Mouse (Mus musculus) kidney, adult 2 months (tissue): Measurements from ENCODE around the gene Gm17660.

Experiments
- CTCF ChIP-seq: fragments of 200-500 bp; conservative IDR thresholded peaks from 2 replicates; pipeline ENCODE4 v1.5.1; 2011; ENCODE audit warnings: low read depth, mild to moderate bottlenecking, control low read depth, low read length, moderate library complexity, mixed read lengths; ENCODE audit not compliant: insufficient read depth, insufficient read length
- POLR2A ChIP-seq: fragments of 200-500 bp; IDR thresholded peaks from one replicate; pipeline ENCODE4 v1.6.1; 2011; ENCODE audit warnings: low read depth, low read length, control low read depth

GRCm38 (mm10) chr5:104072272-104072886, 5.0 kb downstream of the Gm17660 start:
- no peak for TF ChIP-seq POLR2A
- TF ChIP-seq CTCF: no peak
